Mouse (Mus musculus) liver, postnatal 0 days (tissue): Measurements from ENCODE around the gene Rpl24. TPM values are rescaled to one million over a fixed set of nuclear protein-coding genes. Genes with fewer than 3 reads are reported as not detected.

Experiments
- ATAC-seq: fragments of 200-750 bp; cut with Nextera tagmentation; 2 replicates; pipeline ENCODE4 v1.8.0; 2017; ENCODE audit warnings: mild to moderate bottlenecking, moderate library complexity
- DNase-seq: peaks from one replicate; pipeline ENCODE4 v3.0.0-alpha.2; 2016
- H3K27ac ChIP-seq: fragments of 300-500 bp; sonication (generic); 2 replicates; pipeline ENCODE4 v1.5.1; 2014; ENCODE audit warnings: antibody characterized with exemption, moderate library complexity, mild to moderate bottlenecking, low read depth
- H3K27me3 ChIP-seq: fragments of 300-500 bp; sonication (generic); 2 replicates; pipeline ENCODE4 v1.6.1; 2014; ENCODE audit warnings: low read length, control low read depth, mixed read lengths; ENCODE audit not compliant: insufficient read depth
- H3K36me3 ChIP-seq: fragments of 300-500 bp; sonication (generic); replicated peaks from 2 replicates; pipeline ENCODE4 v1.6.1; 2014; ENCODE audit warnings: mild to moderate bottlenecking, control low read depth, low read length, moderate library complexity, mixed read lengths; ENCODE audit not compliant: insufficient read depth
- H3K4me1 ChIP-seq: fragments of 300-500 bp; sonication (generic); 2 replicates; pipeline ENCODE4 v1.6.1; 2014; ENCODE audit warnings: antibody characterized with exemption, mild to moderate bottlenecking, control low read depth; ENCODE audit not compliant: insufficient read depth
- H3K4me2 ChIP-seq: fragments of 300-500 bp; sonication (generic); 2 replicates; pipeline ENCODE4 v1.6.1; 2014; ENCODE audit warnings: low read depth, mild to moderate bottlenecking, low read length, moderate library complexity, mixed read lengths
- H3K4me3 ChIP-seq: fragments of 300-500 bp; sonication (generic); 2 replicates; pipeline ENCODE4 v1.5.1; 2014; ENCODE audit warnings: low read depth, low read length
- H3K9ac ChIP-seq: fragments of 300-500 bp; sonication (generic); replicated peaks from 2 replicates; pipeline ENCODE4 v1.6.1; 2014; ENCODE audit warnings: mild to moderate bottlenecking, moderate library complexity
- H3K9me3 ChIP-seq: fragments of 300-500 bp; sonication (generic); 2 replicates; pipeline ENCODE4 v1.6.1; 2016; ENCODE audit warnings: mild to moderate bottlenecking, control low read depth, low read length, mixed read lengths
- CTCF ChIP-seq: sonication (generic); IDR thresholded peaks from 2 replicates; pipeline ENCODE4 v1.5.1; 2016; ENCODE audit warnings: antibody characterized with exemption, low read depth
- EP300 ChIP-seq: IDR thresholded peaks from 2 replicates; pipeline ENCODE4 v1.6.1; 2016; ENCODE audit warnings: antibody characterized with exemption, low read depth, mild to moderate bottlenecking
- WGBS: fragments of 180-500 bp; shearing (Covaris S2); extraction: QIAGEN DNeasy Blood & Tissue Kit; methylation state at CpG from one replicate; pipeline ENCODE4 v1.1.7; 2014; ENCODE audit not compliant: insufficient replicate concordance; 5-methylcytosine and 5-hydroxymethylcytosine counted together
- polyA plus RNA-seq: library from polyadenylated mRNA; unstranded; fragments of >200 nt; fragmentation: Nextera tagmentation; extraction: Ambion mirVana; gene quantifications from 2 replicates; pipeline ENCODE4 v1.2.1, GENCODE M21; 2015

The Rpl24 gene
- polyA plus RNA-seq, 1 experiment from 2014 or later = 446 TPM

DNA sequence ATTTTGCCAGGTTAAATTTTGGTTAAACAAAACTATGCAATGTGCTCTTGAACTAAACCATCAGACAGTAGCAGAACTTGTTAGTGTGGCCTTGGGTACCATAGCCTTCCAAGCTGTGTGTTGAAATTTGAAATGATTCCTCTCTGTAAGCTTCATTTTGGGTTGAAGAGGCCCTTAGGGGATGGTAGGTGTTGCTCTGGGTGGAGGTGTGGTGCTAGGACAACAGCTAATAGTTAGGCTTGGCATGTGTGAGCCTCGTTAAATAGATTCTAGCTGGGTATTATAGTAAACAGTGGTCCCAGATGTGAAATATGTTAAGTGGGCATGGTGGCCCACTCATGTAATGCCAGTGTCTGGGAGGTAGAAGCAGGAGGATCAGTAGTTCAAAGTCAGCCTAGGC lies 1.1 kb downstream of the Rpl24 start:
- H3K4me2 ChIP-seq = peak overlapping the region; percentile 84
- DNase-seq (no peak), ATAC-seq (no peak)
- H3K27me3 ChIP-seq = no peaks in the 10 kb centered on the region
- peaks cover 36% of the 10 kb centered on the region for H3K36me3 ChIP-seq
- peak overlapping the region; percentile 62 for H3K4me3 ChIP-seq
- H3K9me3 ChIP-seq = no peaks in the 10 kb centered on the region
- peaks cover 4% of the 10 kb centered on the region for H3K4me1 ChIP-seq
- WGBS = 15% methylated on average over 1 of the region's 1 CpGs
- peak overlapping the region; percentile 69 for H3K9ac ChIP-seq
- H3K27ac ChIP-seq = peak overlapping the region; percentile 79
- TF ChIP-seq EP300 = no peak
- TF ChIP-seq CTCF = no peak

DNA sequence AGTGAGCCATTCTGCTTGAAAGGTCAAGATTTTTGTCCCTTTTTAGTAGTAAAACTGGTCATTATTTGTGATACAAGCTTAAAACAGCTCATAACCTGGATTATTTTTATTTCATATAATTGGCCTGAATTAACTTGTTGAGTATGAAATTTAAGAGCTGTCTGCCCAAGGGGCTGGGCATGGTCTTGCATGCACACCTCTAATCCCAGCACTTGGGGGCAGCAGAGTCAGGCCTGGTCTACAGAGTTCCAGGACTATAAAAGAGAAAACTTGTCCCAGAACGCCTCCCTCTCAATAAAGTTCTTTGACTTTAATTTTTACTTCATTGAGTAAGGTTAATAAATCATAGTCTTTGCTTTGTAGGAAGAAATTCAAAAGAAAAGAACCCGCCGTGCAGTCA lies 3.1 kb downstream of the Rpl24 start:
- H3K9me3 ChIP-seq = no peaks in the 10 kb centered on the region
- H3K27me3 ChIP-seq = no peaks in the 10 kb centered on the region
- TF ChIP-seq CTCF (peak; percentile 71), EP300 (no peak)
- no peak overlapping the region for H3K4me2 ChIP-seq
- H3K27ac ChIP-seq = no peak overlapping the region
- H3K36me3 ChIP-seq = peaks cover 38% of the 10 kb centered on the region
- H3K4me3 ChIP-seq = no peak overlapping the region
- H3K9ac ChIP-seq = no peak overlapping the region
- ATAC-seq (no peak), DNase-seq (peak; percentile 57)
- WGBS = 81% methylated on average over 3 of the region's 3 CpGs
- H3K4me1 ChIP-seq = peaks cover 11% of the 10 kb centered on the region

DNA sequence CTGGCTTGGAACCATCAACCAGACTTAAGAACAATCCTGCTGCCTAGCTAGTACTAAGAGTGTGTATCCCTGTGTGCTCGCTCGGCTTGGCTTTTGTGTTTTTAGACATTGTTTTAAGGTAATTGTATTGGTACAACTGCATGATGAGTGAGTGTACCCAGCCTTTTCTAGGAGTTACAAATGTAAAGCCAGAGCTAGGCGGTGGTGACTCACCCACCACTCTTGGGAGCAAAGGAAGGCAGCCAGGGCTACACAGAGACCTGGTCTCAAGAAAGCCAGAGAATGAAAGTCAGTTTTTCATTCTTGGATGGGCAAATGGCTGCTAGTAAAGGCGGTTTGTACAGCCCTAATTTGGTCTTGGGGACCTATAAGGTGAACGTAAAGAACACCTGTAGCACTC lies 4.3 kb downstream of the Rpl24 start:
- Histone ChIP-seq H3K9ac (no peak overlapping the region), H3K4me1 (peaks cover 15% of the 10 kb centered on the region), H3K4me3 (no peak overlapping the region), H3K9me3 (no peaks in the 10 kb centered on the region), H3K27me3 (no peaks in the 10 kb centered on the region), H3K4me2 (no peak overlapping the region), H3K36me3 (peaks cover 38% of the 10 kb centered on the region), H3K27ac (no peak overlapping the region)
- no peak for DNase-seq
- no peak for ATAC-seq
- TF ChIP-seq CTCF = no peak
- no peak for TF ChIP-seq EP300
- WGBS = 86% methylated on average over 5 of the region's 5 CpGs

DNA sequence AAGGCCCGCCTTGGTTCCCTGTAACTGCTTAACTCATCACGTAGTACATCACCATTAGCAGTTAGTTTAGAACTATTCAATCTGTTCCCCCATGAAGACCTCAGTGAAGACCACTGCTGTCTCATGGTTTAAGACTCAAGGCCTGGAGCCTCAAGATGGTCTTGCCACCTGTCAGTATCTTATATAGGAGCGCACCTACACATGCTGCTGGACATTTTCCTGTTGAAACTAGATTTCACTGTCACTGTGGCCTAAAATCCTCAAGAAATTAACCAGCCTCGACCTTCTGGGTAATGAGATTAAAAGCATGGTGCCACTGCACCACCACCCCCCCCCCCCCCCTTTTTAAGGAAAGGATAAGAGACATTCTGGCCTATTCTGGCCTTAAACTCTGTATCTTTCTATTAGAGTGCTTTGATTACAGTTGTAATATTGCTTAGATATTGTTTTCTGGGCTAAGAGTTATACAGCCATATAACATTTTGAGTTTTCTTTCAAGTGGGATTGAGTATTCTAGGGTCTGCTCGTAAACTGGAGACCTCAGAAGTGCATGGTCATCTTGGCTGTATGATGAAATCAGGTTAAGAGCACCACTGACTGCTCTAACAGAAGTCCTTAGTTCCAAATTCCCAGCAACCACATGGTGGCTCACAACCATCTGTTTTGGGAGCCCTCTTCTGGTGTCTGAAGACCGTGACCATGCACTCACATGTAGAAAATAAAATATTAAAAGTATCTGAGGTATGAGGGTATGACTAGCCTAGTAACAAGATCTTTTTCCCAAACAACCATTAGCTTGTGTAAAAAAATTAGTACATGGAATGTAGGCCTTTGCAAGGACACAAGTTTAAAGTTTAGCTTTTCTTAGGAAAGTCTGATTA lies 5.9 kb downstream of the Rpl24 start:
- no peaks in the 10 kb centered on the region for H3K9me3 ChIP-seq
- no peak overlapping the region for H3K27ac ChIP-seq
- DNase-seq (no peak), ATAC-seq (no peak)
- no peak overlapping the region for H3K4me2 ChIP-seq
- peaks cover 24% of the 10 kb centered on the region for H3K4me1 ChIP-seq
- no peak overlapping the region for H3K9ac ChIP-seq
- WGBS = 72% methylated on average over 6 of the region's 6 CpGs
- no peaks in the 10 kb centered on the region for H3K27me3 ChIP-seq
- H3K36me3 ChIP-seq = peaks cover 38% of the 10 kb centered on the region
- 0 out of 2 replicates have a peak, but pooled peaks have one; percentile 6 for TF ChIP-seq CTCF
- TF ChIP-seq EP300 = no peak
- H3K4me3 ChIP-seq = no peak overlapping the region

DNA sequence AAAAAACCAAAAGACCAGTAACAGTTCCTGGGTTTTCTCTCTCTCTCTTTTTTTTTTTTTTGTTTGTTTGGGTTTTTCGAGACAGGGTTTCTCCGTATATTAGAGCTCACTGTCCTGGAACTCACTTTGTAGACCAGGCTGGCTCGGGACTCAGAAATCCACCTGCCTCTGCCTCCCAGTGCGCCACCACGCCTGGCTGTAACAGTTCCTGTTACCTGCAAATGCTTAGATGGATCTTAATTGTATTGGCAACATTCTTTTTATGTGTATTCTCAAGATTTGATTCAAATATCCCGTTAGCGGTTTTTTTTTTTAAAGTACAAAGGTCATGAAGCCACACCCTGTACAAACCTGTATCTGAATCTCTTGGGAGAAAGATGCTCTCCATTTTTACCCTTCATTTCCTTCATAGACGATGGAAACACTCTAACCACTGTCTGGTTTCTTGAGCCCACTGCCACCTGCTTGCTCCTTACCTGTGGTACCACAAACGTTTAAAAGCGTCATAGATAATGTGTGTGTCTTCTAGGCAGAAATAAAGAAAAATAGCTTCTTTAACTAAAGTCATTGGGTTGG lies 6.6 kb downstream of the Rpl24 start:
- Histone ChIP-seq H3K9ac (peak overlapping the region; percentile 99), H3K4me1 (peaks cover 19% of the 10 kb centered on the region), H3K27me3 (no peaks in the 10 kb centered on the region), H3K36me3 (peaks cover 38% of the 10 kb centered on the region), H3K4me3 (peak overlapping the region; percentile 100), H3K9me3 (no peaks in the 10 kb centered on the region), H3K4me2 (peak overlapping the region; percentile 91), H3K27ac (peak overlapping the region; percentile 64)
- no peak for TF ChIP-seq EP300
- no peak for DNase-seq
- ATAC-seq = no peak
- WGBS = 48% methylated on average over 10 of the region's 10 CpGs

DNA sequence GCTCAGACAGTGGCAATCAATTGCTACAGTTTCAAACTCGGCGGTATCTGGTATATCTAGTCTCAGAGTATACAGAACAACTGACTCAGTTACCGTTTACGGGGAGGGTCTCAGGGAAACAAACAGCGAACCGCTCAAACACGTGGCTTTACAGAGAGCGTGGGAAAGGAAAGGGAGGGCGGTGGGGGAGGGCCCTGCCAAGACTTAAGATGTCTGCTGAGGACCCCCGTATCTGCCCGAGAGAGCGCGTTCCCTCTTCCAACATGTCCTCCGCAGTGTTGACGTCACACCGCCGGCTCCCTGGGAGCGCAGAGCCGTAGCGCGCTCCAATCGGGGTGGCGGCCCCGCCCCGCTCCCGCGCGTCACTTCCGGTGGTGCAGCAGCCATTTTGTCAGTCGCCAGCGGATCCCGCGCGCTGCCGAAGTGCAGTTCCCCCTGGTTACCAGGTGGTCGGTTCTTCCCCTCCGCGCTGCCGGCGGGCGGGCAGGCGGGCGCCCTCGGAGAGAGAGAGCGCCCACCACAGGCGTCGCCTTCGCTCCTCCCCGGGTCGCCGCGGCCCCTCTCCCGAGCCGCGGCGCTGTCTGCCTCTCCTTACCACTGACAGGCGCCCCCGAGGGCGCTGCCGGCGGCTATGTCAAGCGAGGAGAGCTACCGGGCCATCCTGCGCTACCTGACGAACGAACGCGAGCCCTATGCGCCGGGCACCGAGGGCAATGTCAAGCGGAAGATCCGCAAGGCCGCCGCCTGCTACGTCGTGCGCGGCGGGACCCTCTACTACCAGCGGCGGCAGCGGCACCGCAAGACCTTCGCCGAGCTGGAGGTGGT lies 7.6 kb downstream of the Rpl24 start, which contains the start of gene Zbtb11:
Gene Zbtb11, plus strand, starts transcription at position 453 of the 825 bp plus-strand sequence.
- under 1% methylated on average over 76 of the region's 86 CpGs for WGBS
- peak; percentile 100 for DNase-seq
- TF ChIP-seq CTCF (0 out of 2 replicates have a peak, but pooled peaks have one; percentile 17), EP300 (no peak)
- peak; percentile 90 for ATAC-seq
- peaks cover 19% of the 10 kb centered on the region for H3K4me1 ChIP-seq
- H3K9me3 ChIP-seq = no peaks in the 10 kb centered on the region
- peak within 1 kb of the TSS; percentile 100 for H3K4me3 ChIP-seq
- H3K36me3 ChIP-seq = peaks cover 42% of the 10 kb centered on the region
- H3K27me3 ChIP-seq = no peaks in the 10 kb centered on the region
- peak within 1 kb of the TSS; percentile 99 for H3K9ac ChIP-seq
- H3K4me2 ChIP-seq = peak within 1 kb of the TSS; percentile 91
- H3K27ac ChIP-seq = peak within 1 kb of the TSS; percentile 98
